Mouse (Mus musculus) liver, adult 2 months (tissue): ENCODE measurements around the gene Stk16.

Experiments used
- CTCF ChIP-seq: fragments of 200-500 bp; IDR thresholded peaks from 2 replicates; pipeline ENCODE4 v1.5.1; 2011; ENCODE audit warnings: low read depth, low read length, control low read depth
- POLR2A ChIP-seq: fragments of 200-500 bp; IDR thresholded peaks from 2 replicates; pipeline ENCODE4 v1.6.1; 2011; ENCODE audit warnings: low read length, control low read depth; ENCODE audit not compliant: insufficient read depth; ENCODE audit errors: extremely low read depth

DNA sequence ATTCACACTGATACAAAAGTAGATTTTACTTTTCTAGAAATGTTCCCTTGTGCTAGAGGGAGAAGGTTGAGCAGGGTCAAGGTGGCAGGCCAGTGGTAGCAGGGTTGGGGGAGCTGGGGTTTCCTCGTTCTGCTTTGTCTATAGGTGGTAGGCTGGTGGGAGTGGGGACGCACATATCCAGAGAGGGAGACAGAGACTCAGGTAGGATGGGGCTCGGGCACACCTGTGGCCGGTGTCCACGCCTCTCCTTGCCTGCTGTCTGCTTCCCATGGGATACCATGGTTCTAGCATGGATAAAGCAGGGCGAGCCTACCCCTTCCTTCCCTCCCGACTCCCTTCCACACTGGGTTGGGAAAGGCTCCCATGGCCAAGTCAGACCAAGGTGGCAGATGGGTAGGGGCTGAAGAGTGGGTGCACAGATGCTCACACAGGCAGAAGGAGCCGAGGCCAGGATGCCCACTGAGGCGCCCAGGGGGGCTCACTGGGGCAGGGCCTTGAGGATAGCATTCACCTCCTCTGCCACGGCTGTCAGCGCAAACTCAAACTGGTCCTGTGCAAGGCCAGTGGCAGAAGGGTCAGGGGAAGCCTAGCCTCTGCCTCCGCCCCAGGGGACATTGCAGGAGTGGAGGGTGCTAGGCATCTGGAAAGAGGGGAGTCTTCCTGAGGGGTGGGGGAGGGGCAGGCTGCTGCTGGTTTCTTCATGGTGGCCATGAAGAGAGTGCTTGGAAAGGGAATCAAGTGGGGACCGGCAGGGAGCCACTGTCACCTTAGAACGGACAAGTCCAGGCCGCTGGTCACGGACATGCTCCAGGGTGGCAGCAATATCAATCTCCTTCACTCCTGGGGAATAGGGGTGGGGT, 36.7 kb downstream of the Stk16 start:
- no peak for TF ChIP-seq CTCF
- TF ChIP-seq POLR2A: no peak
